8 mouse cellular contexts compared by ENCODE assay signal in genomic region chr10:91270955-91271741, GRCm38 (mm10).
DNase-seq lines count a peak whose midpoint lies in the region; ATAC-seq and TF ChIP-seq lines count a peak whose summit lies in the region.

No protein-coding gene starts in this region.

- H3K4me3 ChIP-seq in cortical plate, adult 2 months (ENCODE audit: insufficient read depth, low read length): no peak overlapping the region
- peak overlapping the region; percentile 4; the same call in 1 of the 2 replicates for H3K4me3 ChIP-seq in left cerebral cortex, adult 2 months

- TF ChIP-seq POLR2A in cortical plate, adult 2 months (IDR thresholded peaks at IDR 0.05; ENCODE audit: extremely low read depth, insufficient read depth, low read length): no peak

- TF ChIP-seq CTCF in cortical plate, adult 2 months (IDR thresholded peaks at IDR 0.05; ENCODE audit: extremely low read depth, insufficient read depth, low read length): peak; percentile 97
- peak; percentile 97 for TF ChIP-seq CTCF in left cerebral cortex, adult 2 months (IDR thresholded peaks at IDR 0.05)

- H3K4me1 ChIP-seq in cortical plate, adult 2 months (ENCODE audit: control insufficient read depth, insufficient read depth, low read length): no peaks in the 10 kb centered on the region

- no peak overlapping the region for H3K27ac ChIP-seq in cortical plate, adult 2 months (ENCODE audit: insufficient read depth, low read length)
- no peak overlapping the region for H3K27ac ChIP-seq in left cerebral cortex, adult 2 months

- intact Hi-C loops in left cerebral cortex, adult 2 months (cut with DNase I): loop anchor here (2.0 to 5.0 kb wide), 2 partner anchors 1381 to 1744 kb away; no protein-coding TSS in a partner anchor

- ATAC-seq in activated CD4-positive, CD25-positive, alpha-beta regulatory T cell, adult 4 months: peak; percentile 63
- peak; percentile 86 for ATAC-seq in megakaryocyte, adult 5-6 weeks (ENCODE audit: poor library complexity, severe bottlenecking)

- peak; percentile 72 to 73 for DNase-seq in gastrocnemius, adult 8-10 months (ENCODE audit: low spot score in 2 of 2)
- peak; percentile 86 for DNase-seq in hindlimb bud, embryonic 11.5 days (ENCODE audit: extremely low spot score, low read depth, low spot score)
- peak; percentile 80 to 89 for DNase-seq in left cerebral cortex, adult 2 months (ENCODE audit: extremely low spot score in 1 of 2, low spot score in 2 of 2)
- DNase-seq in right cerebral cortex, adult 18-20 months: peak; percentile 78
- peak; percentile 56 for DNase-seq in urinary bladder, adult 2 months (ENCODE audit: low spot score)
